Mouse (Mus musculus): ENCODE measurements around the gene Celsr1.

- TF ChIP-seq TAL1 (conservative IDR thresholded peaks at IDR 0.05; ENCODE audit: low read depth, low read length) (no peak), CTCF (IDR thresholded peaks at IDR 0.05; ENCODE audit: low read depth, low read length) (no peak), GATA2 (IDR thresholded peaks at IDR 0.05; ENCODE audit: borderline replicate concordance, low read depth, low read length) (no peak)
Observed at GRCm38 (mm10) chr15:85935627-85936049, 97.9 kb downstream of the Celsr1 start.
